Mouse (Mus musculus) heart, adult 18-20 months (tissue): Measurements from ENCODE around the gene L3mbtl3. TPM values are rescaled to one million over a fixed set of nuclear protein-coding genes. Genes with fewer than 3 reads are reported as not detected.

Experiments
- DNase-seq, 2 experiments: peaks; one replicate each; pipeline ENCODE4 v3.0.0; 2021 to 2022; ENCODE audit warnings: mixed read lengths in 1 of 2
- microRNA-seq, 2 experiments: library from miRNA; unstranded; fragments of <30 nt; microRNA quantifications; one replicate each; pipeline ENCODE4 v1.2.0; 2022
- total RNA-seq, 2 experiments: library from RNA; stranded (reverse); gene quantifications; 2 replicates each; pipeline ENCODE4 v1.2.3; 2021

Gene L3mbtl3
- total RNA-seq, 2 experiments from 2014 or later: 6.6 to 8.5 TPM

GRCm38 (mm10) chr10:26239090-26239489, 136.7 kb downstream of the L3mbtl3 start:
- no peak for DNase-seq

- no peak for DNase-seq
Observed at GRCm38 (mm10) chr10:26238559-26238958, 137.2 kb downstream of the L3mbtl3 start.

- DNase-seq: no peak
Observed at GRCm38 (mm10) chr10:26232071-26232653, 143.6 kb downstream of the L3mbtl3 start.

GRCm38 (mm10) chr10:26229488-26229887, 146.3 kb downstream of the L3mbtl3 start, which contains the start of gene Samd3:
Gene Samd3 (plus strand): TSS chr10:26229707.
- no peak for DNase-seq

- DNase-seq: no peak
Observed at GRCm38 (mm10) chr10:26228187-26228586, 147.6 kb downstream of the L3mbtl3 start.

GRCm38 (mm10) chr10:26226734-26227133, 149.0 kb downstream of the L3mbtl3 start:
- no peak for DNase-seq

GRCm38 (mm10) chr10:26226241-26226640, 149.5 kb downstream of the L3mbtl3 start:
- no peak for DNase-seq

Small RNA genes within 50 kb of the gene (microRNA-seq; reads per million reads assigned to microRNA genes)
- 0 reads per million in 2 experiments for gene Gm27754

Other genes with a start within 250 kb of the L3mbtl3 start
- not detected for gene Samd3, start 146.3 kb downstream of the L3mbtl3 start, total RNA-seq